Mouse (Mus musculus) layer of hippocampus, adult 9-10 months (tissue): ENCODE measurements at regions not wholly inside any gene's neighbourhood (a gene's known extent, or its start where the extent isn't known, plus 50 kb on each side); places are given as distances from the start of the nearest gene placed in this dataset.
A peak's percentile ranks its signal among the peaks of the same experiment; 100 is the strongest.

ENCODE experiments used
- DNase-seq: peaks from one replicate; pipeline ENCODE4 v3.0.0; 2022; ENCODE audit warnings: low spot score

- no peak for DNase-seq
Measured at GRCm38 (mm10) chr5:133542217-133542616, 557.3 kb upstream of the Castor2 start.

- DNase-seq = no peak
Measured at GRCm38 (mm10) chr5:133532678-133533077, 566.8 kb upstream of the Castor2 start.

GRCm38 (mm10) chr5:133505661-133506060, 593.9 kb upstream of the Castor2 start:
- no peak for DNase-seq

GRCm38 (mm10) chr5:133487806-133488290, 611.7 kb upstream of the Castor2 start:
- peak; percentile 36 for DNase-seq

- DNase-seq = no peak
Measured at GRCm38 (mm10) chr5:133482291-133483086, 617.0 kb upstream of the Castor2 start.

GRCm38 (mm10) chr5:133479205-133479604, 620.3 kb upstream of the Castor2 start:
- DNase-seq = no peak

GRCm38 (mm10) chr5:133453349-133454049, 646.0 kb upstream of the Castor2 start:
- DNase-seq = peak; percentile 43

GRCm38 (mm10) chr5:133449926-133450325, 649.6 kb upstream of the Castor2 start:
- no peak for DNase-seq

- DNase-seq = no peak
Measured at GRCm38 (mm10) chr5:133400826-133401225, 698.7 kb upstream of the Castor2 start.

- no peak for DNase-seq
Measured at GRCm38 (mm10) chr5:133389896-133390295, 709.6 kb upstream of the Castor2 start.

- DNase-seq = no peak
Measured at GRCm38 (mm10) chr5:133389023-133389840, 710.3 kb upstream of the Castor2 start.

GRCm38 (mm10) chr5:133385374-133386349, 713.8 kb upstream of the Castor2 start:
- no peak for DNase-seq

GRCm38 (mm10) chr5:133365771-133366170, 733.7 kb upstream of the Castor2 start:
- peak; percentile 71 for DNase-seq

- no peak for DNase-seq
Measured at GRCm38 (mm10) chr5:133347516-133347915, 752.0 kb upstream of the Castor2 start.

- no peak for DNase-seq
Measured at GRCm38 (mm10) chr5:133341973-133342372, 757.5 kb upstream of the Castor2 start.

GRCm38 (mm10) chr5:133320626-133321025, 777.5 kb upstream of the Auts2 start:
- no peak for DNase-seq

GRCm38 (mm10) chr5:133320206-133320605, 777.1 kb upstream of the Auts2 start:
- no peak for DNase-seq

GRCm38 (mm10) chr5:133314031-133314430, 770.9 kb upstream of the Auts2 start:
- no peak for DNase-seq

- DNase-seq = no peak
Measured at GRCm38 (mm10) chr5:133310979-133311890, 768.1 kb upstream of the Auts2 start.

GRCm38 (mm10) chr5:133267887-133268286, 724.7 kb upstream of the Auts2 start:
- no peak for DNase-seq
